Mouse (Mus musculus) G1E (cell line): ENCODE measurements around the gene Ninj1.

Source experiments
- CTCF ChIP-seq: IDR thresholded peaks from 2 replicates; pipeline ENCODE4 v1.5.1; 2012; ENCODE audit warnings: low read depth, low read length, inconsistent platforms, mixed read lengths
- GATA2 ChIP-seq: IDR thresholded peaks from 2 replicates; pipeline ENCODE4 v1.6.1; 2012; ENCODE audit warnings: low read depth, low read length, inconsistent platforms, borderline replicate concordance
- TAL1 ChIP-seq: conservative IDR thresholded peaks from 2 replicates; pipeline ENCODE4 v1.6.1; 2012; ENCODE audit warnings: low read depth, low read length, inconsistent platforms, mixed read lengths

- no peak for TF ChIP-seq CTCF
- no peak for TF ChIP-seq GATA2
- TF ChIP-seq TAL1: no peak
Observed at GRCm38 (mm10) chr13:49242321-49243065, 55.2 kb downstream of the Ninj1 start.
